Mouse (Mus musculus): ENCODE results near the gene Vwa1. TPM values are rescaled to one million over a fixed set of nuclear protein-coding genes. Genes with fewer than 3 reads are reported as not detected.

Gene Vwa1
- 4.6 TPM for polyA plus RNA-seq (2014; fragmentation: Illumina TruSeq; extraction: RNeasy Lipid Tissue Mini Kit (QIAGEN cat#74804); ENCODE audit: low replicate concordance)

DNA sequence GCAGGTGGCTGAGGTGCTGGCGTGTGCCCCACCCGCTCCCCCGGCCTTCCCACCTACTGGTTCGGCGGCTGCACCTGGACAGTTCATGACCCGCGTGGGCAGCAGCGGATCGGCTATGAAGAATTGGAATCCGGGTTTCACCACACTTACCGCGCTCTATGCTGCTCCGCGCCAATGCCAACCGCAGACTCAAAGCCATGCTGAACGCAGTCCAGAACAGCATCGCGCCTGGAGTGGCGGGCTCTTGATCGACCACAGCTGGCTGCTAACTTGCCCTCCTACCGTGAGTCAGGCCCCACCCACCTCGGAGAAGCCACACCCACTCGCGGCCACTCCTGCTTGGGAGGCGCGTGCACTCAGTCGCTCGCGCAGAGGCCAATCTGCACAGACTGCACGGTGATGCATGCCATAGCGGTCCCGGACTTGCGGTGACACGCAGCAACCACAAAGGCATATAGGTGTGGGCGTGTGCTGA, at the start of gene Vwa1:
Gene Vwa1, minus strand, starts transcription at position 419 of the 475 bp plus-strand sequence.

GRCm38 (mm10) chr4:155811929-155812664, 37.6 kb upstream of the Vwa1 start, which contains the start of gene Ccnl2:
Gene Ccnl2 (plus strand): TSS chr4:155812489.

DNA sequence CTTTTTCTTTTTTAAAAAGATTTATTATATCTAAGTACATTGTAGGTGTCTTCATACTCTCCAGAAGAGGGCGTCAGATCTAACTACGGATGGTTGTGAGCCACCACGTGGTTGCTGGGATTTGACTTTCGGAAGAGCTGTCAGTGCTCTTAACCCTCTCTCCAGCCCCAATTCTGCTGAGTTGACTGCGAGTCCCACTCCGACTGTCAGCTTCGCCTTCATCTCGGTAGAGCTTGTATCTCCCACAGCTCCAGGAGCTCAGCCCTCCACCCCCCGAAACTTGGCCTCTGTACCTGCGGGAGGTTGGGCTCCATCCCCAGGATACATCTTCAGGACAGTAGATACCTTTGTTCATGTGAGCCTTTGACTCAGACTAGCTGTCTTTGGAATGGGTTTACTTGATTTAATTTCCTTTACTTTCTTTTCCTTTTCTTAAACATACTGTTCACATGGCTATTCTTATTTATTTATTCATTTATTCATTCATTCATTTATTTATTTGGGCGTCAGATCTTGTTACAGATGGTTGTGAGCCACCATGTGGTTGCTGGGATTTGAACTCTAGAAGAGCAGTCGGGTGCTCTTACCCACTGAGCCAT, 28.3 kb upstream of the Vwa1 start, which contains the start of gene Mrpl20:
Gene Mrpl20, plus strand, starts transcription at position 138 of the 599 bp plus-strand sequence.

DNA sequence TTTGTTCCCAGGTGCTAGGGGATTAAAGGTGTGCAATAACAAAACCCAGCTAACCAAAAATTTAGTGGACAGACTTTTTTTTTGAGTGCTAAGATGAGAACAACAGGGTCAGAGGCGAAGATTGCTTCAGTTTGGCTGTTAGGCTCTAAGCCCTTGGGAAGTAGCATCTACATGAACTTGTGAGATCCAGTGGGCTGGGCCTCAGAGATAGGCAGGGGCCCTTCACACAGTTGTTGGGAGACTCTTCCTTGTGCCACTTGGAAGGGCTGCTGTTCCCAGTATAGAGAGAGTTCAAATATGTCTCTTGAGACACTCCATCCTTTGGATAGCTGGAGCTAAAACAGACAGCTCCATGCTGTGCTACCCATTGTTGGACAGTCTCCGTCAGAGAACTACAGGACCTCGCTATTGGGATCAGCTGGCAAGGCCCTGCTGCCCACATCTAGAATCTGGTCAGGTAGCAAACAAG, 15.6 kb upstream of the Vwa1 start, which contains the start of gene Ankrd65:
Gene Ankrd65, plus strand, starts transcription at position 419 of the 469 bp plus-strand sequence.

GRCm38 (mm10) chr4:155785819-155786218, 11.3 kb upstream of the Vwa1 start, which contains the start of gene Tmem88b:
Gene Tmem88b (minus strand): TSS chr4:155785874.

DNA sequence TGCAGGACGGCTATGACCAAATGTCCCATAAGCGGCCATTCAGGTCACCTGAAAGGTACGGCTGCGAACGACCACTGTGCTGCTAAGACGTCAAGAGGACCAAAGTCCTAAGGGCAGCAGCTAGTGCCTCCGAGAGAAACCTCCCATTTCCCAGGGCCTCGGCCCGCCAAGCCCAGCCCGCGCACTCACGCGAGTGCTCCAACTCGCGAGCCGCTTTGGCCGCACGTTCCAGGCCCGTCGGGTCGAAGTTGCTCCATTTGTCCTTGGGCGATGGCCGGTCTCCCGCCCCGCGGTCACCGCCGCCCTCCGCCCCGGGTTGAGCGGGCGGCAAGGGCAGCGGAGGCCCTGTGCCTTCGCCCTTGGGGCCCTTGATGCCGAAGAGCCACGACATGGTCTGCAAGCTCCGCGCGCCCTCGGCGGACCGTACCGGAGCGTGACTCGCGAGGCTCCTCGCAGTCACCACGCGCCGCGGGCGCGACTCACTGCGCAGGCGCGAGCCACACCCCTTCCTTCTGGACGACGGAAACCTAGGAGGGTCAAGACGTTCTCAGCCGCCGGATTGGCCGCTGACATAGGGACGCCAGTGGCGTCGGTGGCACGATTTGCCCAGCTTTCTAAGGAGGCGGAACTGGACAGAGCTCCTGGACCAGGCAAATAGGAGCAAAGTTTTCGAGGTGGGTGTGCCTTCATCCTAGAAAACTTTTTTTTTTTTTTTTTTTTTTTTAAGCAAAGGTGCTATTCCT, 13.7 kb downstream of the Vwa1 start, which contains the start of gene Atad3a:
Gene Atad3a, minus strand, starts transcription at position 481 of the 743 bp plus-strand sequence.

GRCm38 (mm10) chr4:155734350-155734941, 40.1 kb downstream of the Vwa1 start, which contains the start of gene Tmem240:
Gene Tmem240 (plus strand): TSS chr4:155734800.

Other genes starting within 250 kb of the Vwa1 start
- 48.7 TPM for gene Nadk, start 212.3 kb downstream of the Vwa1 start, polyA plus RNA-seq (2014; fragmentation: Illumina TruSeq; extraction: RNeasy Lipid Tissue Mini Kit (QIAGEN cat#74804); ENCODE audit: low replicate concordance)
- gene Slc35e2, start 173.3 kb downstream of the Vwa1 start, polyA plus RNA-seq (2014; fragmentation: Illumina TruSeq; extraction: RNeasy Lipid Tissue Mini Kit (QIAGEN cat#74804); ENCODE audit: low replicate concordance) = 39.8 TPM
- gene Cdk11b, start 149.8 kb downstream of the Vwa1 start, polyA plus RNA-seq (2014; fragmentation: Illumina TruSeq; extraction: RNeasy Lipid Tissue Mini Kit (QIAGEN cat#74804); ENCODE audit: low replicate concordance) = 152 TPM
- not detected for gene Gm10563, start 129.3 kb downstream of the Vwa1 start, polyA plus RNA-seq (2014; fragmentation: Illumina TruSeq; extraction: RNeasy Lipid Tissue Mini Kit (QIAGEN cat#74804); ENCODE audit: low replicate concordance)
- gene Mmp23, start 121.3 kb downstream of the Vwa1 start, polyA plus RNA-seq (2014; fragmentation: Illumina TruSeq; extraction: RNeasy Lipid Tissue Mini Kit (QIAGEN cat#74804); ENCODE audit: low replicate concordance) = 0.45 TPM
- gene Mib2, start 105.5 kb downstream of the Vwa1 start, polyA plus RNA-seq (2014; fragmentation: Illumina TruSeq; extraction: RNeasy Lipid Tissue Mini Kit (QIAGEN cat#74804); ENCODE audit: low replicate concordance) = 0.71 TPM
- not detected for gene Fndc10, start 80.4 kb downstream of the Vwa1 start, polyA plus RNA-seq (2014; fragmentation: Illumina TruSeq; extraction: RNeasy Lipid Tissue Mini Kit (QIAGEN cat#74804); ENCODE audit: low replicate concordance)
- 77.1 TPM for gene Ssu72, start 69.9 kb downstream of the Vwa1 start, polyA plus RNA-seq (2014; fragmentation: Illumina TruSeq; extraction: RNeasy Lipid Tissue Mini Kit (QIAGEN cat#74804); ENCODE audit: low replicate concordance)
- not detected for gene Tmem240, start 39.9 kb downstream of the Vwa1 start, polyA plus RNA-seq (2014; fragmentation: Illumina TruSeq; extraction: RNeasy Lipid Tissue Mini Kit (QIAGEN cat#74804); ENCODE audit: low replicate concordance)
- 3.7 TPM for gene Atad3a, start 13.6 kb downstream of the Vwa1 start, polyA plus RNA-seq (2014; fragmentation: Illumina TruSeq; extraction: RNeasy Lipid Tissue Mini Kit (QIAGEN cat#74804); ENCODE audit: low replicate concordance)
- gene Tmem88b, start 11.2 kb upstream of the Vwa1 start, polyA plus RNA-seq (2014; fragmentation: Illumina TruSeq; extraction: RNeasy Lipid Tissue Mini Kit (QIAGEN cat#74804); ENCODE audit: low replicate concordance) = 6.6 TPM
- not detected for gene Ankrd65, start 15.7 kb upstream of the Vwa1 start, polyA plus RNA-seq (2014; fragmentation: Illumina TruSeq; extraction: RNeasy Lipid Tissue Mini Kit (QIAGEN cat#74804); ENCODE audit: low replicate concordance)
- 36.0 TPM for gene Mrpl20, start 28.2 kb upstream of the Vwa1 start, polyA plus RNA-seq (2014; fragmentation: Illumina TruSeq; extraction: RNeasy Lipid Tissue Mini Kit (QIAGEN cat#74804); ENCODE audit: low replicate concordance)
- gene Ccnl2, start 37.8 kb upstream of the Vwa1 start, polyA plus RNA-seq (2014; fragmentation: Illumina TruSeq; extraction: RNeasy Lipid Tissue Mini Kit (QIAGEN cat#74804); ENCODE audit: low replicate concordance) = 101 TPM
- 2.4 TPM for gene Aurkaip1, start 56.6 kb upstream of the Vwa1 start, polyA plus RNA-seq (2014; fragmentation: Illumina TruSeq; extraction: RNeasy Lipid Tissue Mini Kit (QIAGEN cat#74804); ENCODE audit: low replicate concordance)
- gene Mxra8, start 65.0 kb upstream of the Vwa1 start, polyA plus RNA-seq (2014; fragmentation: Illumina TruSeq; extraction: RNeasy Lipid Tissue Mini Kit (QIAGEN cat#74804); ENCODE audit: low replicate concordance) = 22.8 TPM
- gene Dvl1, start 72.7 kb upstream of the Vwa1 start, polyA plus RNA-seq (2014; fragmentation: Illumina TruSeq; extraction: RNeasy Lipid Tissue Mini Kit (QIAGEN cat#74804); ENCODE audit: low replicate concordance) = 2.0 TPM
- not detected for gene Tas1r3, start 88.7 kb upstream of the Vwa1 start, polyA plus RNA-seq (2014; fragmentation: Illumina TruSeq; extraction: RNeasy Lipid Tissue Mini Kit (QIAGEN cat#74804); ENCODE audit: low replicate concordance)
- gene Cptp, start 94.7 kb upstream of the Vwa1 start, polyA plus RNA-seq (2014; fragmentation: Illumina TruSeq; extraction: RNeasy Lipid Tissue Mini Kit (QIAGEN cat#74804); ENCODE audit: low replicate concordance) = 10.8 TPM
- 1.2 TPM for gene Ints11, start 94.8 kb upstream of the Vwa1 start, polyA plus RNA-seq (2014; fragmentation: Illumina TruSeq; extraction: RNeasy Lipid Tissue Mini Kit (QIAGEN cat#74804); ENCODE audit: low replicate concordance)
- 0.59 TPM for gene Pusl1, start 117.1 kb upstream of the Vwa1 start, polyA plus RNA-seq (2014; fragmentation: Illumina TruSeq; extraction: RNeasy Lipid Tissue Mini Kit (QIAGEN cat#74804); ENCODE audit: low replicate concordance)
- gene Acap3, start 117.1 kb upstream of the Vwa1 start, polyA plus RNA-seq (2014; fragmentation: Illumina TruSeq; extraction: RNeasy Lipid Tissue Mini Kit (QIAGEN cat#74804); ENCODE audit: low replicate concordance) = not detected
- gene Ube2j2, start 169.1 kb upstream of the Vwa1 start, polyA plus RNA-seq (2014; fragmentation: Illumina TruSeq; extraction: RNeasy Lipid Tissue Mini Kit (QIAGEN cat#74804); ENCODE audit: low replicate concordance) = 143 TPM
- 15.7 TPM for gene C1qtnf12, start 187.6 kb upstream of the Vwa1 start, polyA plus RNA-seq (2014; fragmentation: Illumina TruSeq; extraction: RNeasy Lipid Tissue Mini Kit (QIAGEN cat#74804); ENCODE audit: low replicate concordance)
- gene B3galt6, start 218.0 kb upstream of the Vwa1 start, polyA plus RNA-seq (2014; fragmentation: Illumina TruSeq; extraction: RNeasy Lipid Tissue Mini Kit (QIAGEN cat#74804); ENCODE audit: low replicate concordance) = 3.5 TPM
- 126 TPM for gene Sdf4, start 218.2 kb upstream of the Vwa1 start, polyA plus RNA-seq (2014; fragmentation: Illumina TruSeq; extraction: RNeasy Lipid Tissue Mini Kit (QIAGEN cat#74804); ENCODE audit: low replicate concordance)
- not detected for gene Tnfrsf4, start 239.1 kb upstream of the Vwa1 start, polyA plus RNA-seq (2014; fragmentation: Illumina TruSeq; extraction: RNeasy Lipid Tissue Mini Kit (QIAGEN cat#74804); ENCODE audit: low replicate concordance)

Data from small intestine, adult 10 weeks (tissue).